Mouse (Mus musculus) gonadal fat pad, adult 2 months (tissue): ENCODE results near the gene Gpr142. TPM values are rescaled to one million over a fixed set of nuclear protein-coding genes. Genes with fewer than 3 reads are reported as not detected.

Experiments
- DNase-seq: peaks from one replicate; pipeline ENCODE4 v3.0.0-alpha.2; 2012; ENCODE audit warnings: low read depth
- polyA plus RNA-seq: library from polyadenylated mRNA; depleted of rRNA; stranded (reverse); fragments of >200 nt; gene quantifications from 2 replicates; pipeline ENCODE4 v1.2.3, GENCODE M21; 2012; rRNA removed

Gene Gpr142
- polyA plus RNA-seq, 1 experiment = 0.90 TPM

DNA sequence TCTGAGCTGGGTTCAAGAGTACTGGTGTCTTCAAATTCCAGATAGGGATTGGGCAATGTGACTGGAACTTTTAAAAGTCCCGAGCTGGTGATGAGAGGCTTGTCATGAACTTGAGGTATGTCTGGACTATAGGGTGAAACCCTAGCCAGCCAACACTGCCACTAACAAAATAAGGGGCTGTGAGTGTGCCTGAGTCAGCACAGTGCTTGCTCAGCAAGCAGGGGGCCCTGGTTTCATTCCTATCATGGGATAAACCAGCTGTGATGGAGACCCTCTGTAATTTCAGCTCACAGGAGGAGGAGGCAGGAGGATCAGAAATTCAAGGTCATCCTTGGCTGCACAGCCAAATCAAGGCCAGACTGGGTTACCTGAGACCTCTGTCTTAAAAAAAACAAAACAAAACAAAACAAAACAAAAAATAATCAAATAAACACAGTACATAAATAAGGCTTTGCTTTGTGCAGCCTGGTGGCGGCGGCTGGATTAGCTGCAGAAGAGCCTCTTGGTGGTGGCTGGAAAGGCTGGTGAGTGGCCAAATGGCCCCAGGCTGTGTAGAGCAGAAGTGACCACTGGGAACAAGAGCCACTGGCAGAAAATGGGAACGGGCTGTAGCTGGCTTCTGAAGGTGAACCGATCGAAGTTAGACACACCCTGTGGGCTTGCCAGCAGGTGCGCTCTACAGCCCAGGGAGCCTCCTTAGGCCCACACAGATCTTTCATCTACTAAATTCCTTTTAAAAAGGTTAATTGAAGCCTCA is 45.9 kb downstream of the Gpr142 start:
- no peak for DNase-seq

DNA sequence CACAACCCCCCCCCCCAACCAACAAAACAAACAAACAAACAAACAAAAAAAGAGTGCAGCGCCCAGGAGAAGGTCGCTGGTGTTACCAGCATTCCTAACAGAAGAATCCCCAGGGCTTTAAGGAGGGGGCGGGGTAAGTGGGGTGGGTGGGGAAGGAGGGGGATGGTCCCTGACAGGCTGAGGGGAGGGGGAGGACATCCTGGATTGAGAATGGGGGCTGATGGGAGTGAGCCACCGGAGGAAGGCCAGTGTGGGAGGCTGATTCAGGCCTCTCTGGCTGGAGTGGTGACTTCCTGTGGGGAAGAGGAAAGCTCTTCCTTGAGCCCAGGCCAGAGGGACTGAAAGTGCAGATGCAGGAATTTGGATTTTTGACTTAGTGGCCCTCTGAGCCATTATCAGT is 47.6 kb downstream of the Gpr142 start:
- no peak for DNase-seq

DNA sequence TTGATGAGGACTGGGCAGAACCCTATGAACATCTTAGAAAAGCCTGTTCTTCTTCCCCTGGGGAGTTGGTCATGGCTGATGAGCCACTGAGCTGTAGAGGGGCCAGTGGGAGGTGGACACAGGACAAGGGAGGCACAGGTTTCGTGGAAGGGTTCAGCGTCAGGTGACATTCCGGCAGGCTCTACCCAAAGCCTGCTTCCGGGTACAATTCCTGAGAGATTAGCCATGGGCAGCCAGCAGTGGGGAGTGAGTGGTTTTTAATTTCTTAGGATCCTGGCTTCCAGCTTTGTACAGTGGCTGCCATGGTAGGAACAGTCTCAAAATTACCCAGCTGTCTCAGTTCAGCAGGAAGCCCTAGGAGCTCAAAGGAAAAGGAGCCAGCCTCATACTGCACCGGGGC is 48.3 kb downstream of the Gpr142 start:
- DNase-seq = no peak

DNA sequence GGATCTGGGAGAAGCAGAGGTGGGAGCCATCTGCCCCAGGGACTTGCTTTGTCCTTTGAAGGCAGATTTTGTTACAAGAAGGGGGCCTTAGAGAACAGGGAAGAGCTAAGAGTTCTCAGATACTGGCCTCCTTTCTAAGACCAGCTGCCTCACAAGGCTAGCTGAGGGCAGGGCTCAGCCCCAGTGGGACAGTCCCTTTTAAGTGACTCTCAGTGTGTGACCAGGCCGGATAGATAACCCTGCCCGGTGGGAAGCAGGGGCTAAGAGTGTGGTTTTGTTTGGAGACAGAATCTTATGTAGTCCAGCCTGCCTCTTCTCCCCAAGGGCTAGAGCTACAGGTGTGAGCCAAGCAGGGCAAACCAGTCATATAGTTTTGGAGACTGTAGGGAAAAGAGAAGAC is 50.8 kb downstream of the Gpr142 start:
- DNase-seq = no peak

- peak; percentile 8 for DNase-seq
Observed at GRCm38 (mm10) chr11:114850066-114850451, 51.3 kb downstream of the Gpr142 start.

- DNase-seq = peak; percentile 5
Observed at GRCm38 (mm10) chr11:114850452-114851268, 51.9 kb downstream of the Gpr142 start, which contains the start of gene Gprc5c. Gene Gprc5c, plus strand, starts transcription at chr11:114851152.

DNA sequence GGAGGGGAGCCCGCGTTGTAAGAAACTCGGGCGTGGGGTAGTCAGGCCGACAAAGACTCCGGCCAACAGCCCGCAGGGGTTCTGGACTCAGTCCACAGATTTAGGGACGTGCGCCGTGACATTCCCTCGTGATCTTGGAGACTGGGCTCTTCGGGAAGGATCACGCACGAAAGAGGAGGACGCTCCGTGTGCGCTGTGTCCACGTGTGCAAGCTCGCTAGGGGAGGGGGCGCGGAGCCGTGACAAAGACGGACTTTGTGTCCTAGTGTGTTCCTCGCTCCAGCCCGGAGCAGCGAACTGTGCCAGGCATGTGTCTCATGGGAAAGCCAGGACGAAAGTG is 52.5 kb downstream of the Gpr142 start:
- DNase-seq = no peak

GRCm38 (mm10) chr11:114851608-114852310 is 53.0 kb downstream of the Gpr142 start:
- peak; percentile 34 for DNase-seq

GRCm38 (mm10) chr11:114852311-114853173 is 53.8 kb downstream of the Gpr142 start:
- DNase-seq = no peak

- no peak for DNase-seq
Observed at GRCm38 (mm10) chr11:114853174-114853838, 54.6 kb downstream of the Gpr142 start.

DNA sequence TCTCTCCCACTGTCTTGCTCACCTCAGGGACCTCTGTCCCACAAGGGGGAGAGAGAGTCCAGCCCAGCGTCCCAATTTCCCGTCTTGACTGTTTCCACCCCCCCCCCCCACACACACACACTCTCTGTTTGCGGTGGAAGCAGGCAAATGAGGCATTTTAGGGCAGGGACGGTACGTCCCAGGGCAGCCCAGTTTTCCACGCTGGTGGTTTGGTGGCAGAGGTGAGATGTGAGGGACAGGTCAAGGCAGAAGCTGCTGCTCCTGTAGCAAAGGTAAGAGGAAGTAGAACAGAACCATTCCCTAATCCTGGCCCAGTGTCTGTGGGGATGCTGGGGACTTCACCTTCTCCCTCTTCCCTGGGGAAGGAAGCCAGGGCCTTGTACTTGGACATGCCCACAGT is 55.9 kb downstream of the Gpr142 start:
- DNase-seq = no peak

GRCm38 (mm10) chr11:114856125-114856524 is 57.4 kb downstream of the Gpr142 start:
- no peak for DNase-seq

Other genes starting within 250 kb of the Gpr142 start
- gene Rpl38, start 130.4 kb upstream of the Gpr142 start, polyA plus RNA-seq = 621 and 723 TPM in 2 replicates
- gene Ttyh2, start 123.5 kb upstream of the Gpr142 start, polyA plus RNA-seq = 26.9 and 40.8 TPM in 2 replicates
- 1.6 and 2.0 TPM in 2 replicates for gene Dnaic2, start 71.5 kb upstream of the Gpr142 start, polyA plus RNA-seq
- 1.3 and 1.5 TPM in 2 replicates for gene Kif19a, start 33.5 kb upstream of the Gpr142 start, polyA plus RNA-seq
- gene Btbd17, start 3.0 kb upstream of the Gpr142 start, polyA plus RNA-seq = 4.5 and 8.2 TPM in 2 replicates
- gene Gprc5c, start 52.2 kb downstream of the Gpr142 start, polyA plus RNA-seq = 93.0 and 119 TPM in 2 replicates
- 4.1 and 5.6 TPM in 2 replicates for gene Cd300a, start 91.1 kb downstream of the Gpr142 start, polyA plus RNA-seq
- 1.6 and 3.7 TPM in 2 replicates for gene Cd300lb, start 135.5 kb downstream of the Gpr142 start, polyA plus RNA-seq
- gene Cd300c, start 170.2 kb downstream of the Gpr142 start, polyA plus RNA-seq = 0.22 and 0.26 TPM in 2 replicates
- 2.5 and 4.9 TPM in 2 replicates for gene Cd300ld, start 191.0 kb downstream of the Gpr142 start, polyA plus RNA-seq
- gene Cd300c2, start 203.0 kb downstream of the Gpr142 start, polyA plus RNA-seq = 4.4 and 4.8 TPM in 2 replicates
- gene Cd300ld2, start 217.3 kb downstream of the Gpr142 start, polyA plus RNA-seq = 0.65 and 0.74 TPM in 2 replicates
- gene Cd300ld4, start 228.1 kb downstream of the Gpr142 start, polyA plus RNA-seq = 1.3 and 1.5 TPM in 2 replicates
- gene Cd300ld5, start 238.8 kb downstream of the Gpr142 start, polyA plus RNA-seq = 6.8 and 6.9 TPM in 2 replicates
- 16.4 and 37.6 TPM in 2 replicates for gene Cd300ld3, start 249.5 kb downstream of the Gpr142 start, polyA plus RNA-seq